Mouse (Mus musculus) retina, embryonic 14.5 days (tissue): ENCODE measurements around the gene Gm2974.
"Not testable (repeated sequence)": the region's sequence is repeated elsewhere in the genome, so short reads cannot be mapped to it uniquely, and the experiment has no call there.

Source experiments
- DNase-seq: peaks from one replicate; pipeline ENCODE4 v3.0.0-alpha.2; 2015; ENCODE audit warnings: low spot score

Gm2974 gene

GRCm38 (mm10) chr14:4182491-4183210 is at the start of gene Gm2974:
Gene Gm2974, plus strand, starts transcription at chr14:4182576.
- peak; percentile 0 for DNase-seq

- DNase-seq = not testable (repeated sequence)
Measured at GRCm38 (mm10) chr14:4141646-4142045, 40.7 kb upstream of the Gm2974 start.

GRCm38 (mm10) chr14:4164730-4165129 is 17.6 kb upstream of the Gm2974 start, which contains the start of gene Gm3127:
Gene Gm3127, plus strand, starts transcription at chr14:4165030.
- DNase-seq = not testable (repeated sequence)

GRCm38 (mm10) chr14:4182030-4182429 is 346 bp upstream of the Gm2974 start:
- DNase-seq = not testable (repeated sequence)

GRCm38 (mm10) chr14:4183375-4183774 is 999 bp downstream of the Gm2974 start:
- not testable (repeated sequence) for DNase-seq

GRCm38 (mm10) chr14:4249331-4249730 is 67.0 kb downstream of the Gm2974 start, which contains the start of gene Gm3138:
Gene Gm3138, plus strand, starts transcription at chr14:4249631.
- DNase-seq = not testable (repeated sequence)
